Mouse (Mus musculus) Patski (cell line): ENCODE results near the gene Pde10a. TPM values are rescaled to one million over a fixed set of nuclear protein-coding genes. Genes with fewer than 3 reads are reported as not detected.
"Not testable (repeated sequence)": the region's sequence is repeated elsewhere in the genome, so short reads cannot be mapped to it uniquely, and the experiment has no call there.

Source experiments
- ATAC-seq: fragments of 100-300 bp; one replicate; pipeline ENCODE4 v1.8.0; 2021
- CTCF ChIA-PET: fragments of 350-600 bp; sonication (Branson Sonifier 250); formaldehyde crosslinking; loops from one replicate; lab custom pipeline; 2022; ENCODE audit warnings: inconsistent platforms; lab: Charles Lee
- POLR2A ChIA-PET: fragments of 350-600 bp; sonication (Branson Sonifier 250); formaldehyde crosslinking; loops from one replicate; lab custom pipeline; 2022; ENCODE audit warnings: antibody characterized with exemption, inconsistent platforms; lab: Charles Lee
- DNase-seq: peaks from one replicate; pipeline ENCODE4 v3.0.0-alpha.2; 2011; ENCODE audit warnings: low read depth, low spot score
- H3K27me3 ChIP-seq: fragments of 371-371 bp; one replicate; pipeline ENCODE4 v1.5.1; 2021
- CTCF ChIP-seq: fragments of 100-300 bp; IDR thresholded peaks from one replicate; pipeline ENCODE4 v1.5.1; 2021
- in situ Hi-C: fragments of 300-500 bp; cut with MboI; formaldehyde crosslinking; loops from 3 replicates; pipeline ENCODE4 v1.11.1; 2018; ENCODE audit warnings: low pct_unique_long_range_greater_than_20kb, mixed read lengths
- polyA plus RNA-seq: library from polyadenylated mRNA; unstranded; gene quantifications from one replicate; pipeline ENCODE4 v1.2.3, GENCODE M21; 2021

The Pde10a gene
- polyA plus RNA-seq, 1 experiment from 2014 or later: 7.7 TPM

DNA sequence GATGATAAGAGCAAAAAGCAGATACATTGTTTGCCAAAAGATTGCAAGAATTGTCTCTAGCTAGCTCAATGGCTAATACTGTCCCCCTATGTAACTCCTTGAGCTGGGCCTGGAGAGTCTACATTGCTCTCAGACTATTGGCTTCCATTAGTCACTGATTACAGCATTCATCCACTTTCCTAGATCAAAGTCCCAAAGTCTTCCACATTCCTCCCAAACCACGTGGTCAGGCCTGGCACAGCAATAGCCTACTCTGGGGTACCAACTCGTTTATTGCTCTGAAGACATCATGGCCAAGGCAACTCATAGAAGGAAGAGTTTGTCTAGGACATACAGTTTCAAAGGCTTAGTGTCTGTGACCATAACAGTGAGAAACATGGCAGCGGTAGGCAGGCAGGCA is 173.6 kb downstream of the Pde10a start:
- in situ Hi-C loops: no loop called here
- DNase-seq: no peak
- no peaks in the 10 kb centered on the region for H3K27me3 ChIP-seq
- ATAC-seq: no peak
- POLR2A ChIA-PET: no interaction called here
- TF ChIP-seq CTCF: no peak
- CTCF ChIA-PET: interaction anchor here (0.7 kb wide), 1 partner anchor 11 kb away, joined by 3 read pairs; no protein-coding TSS in a partner anchor

DNA sequence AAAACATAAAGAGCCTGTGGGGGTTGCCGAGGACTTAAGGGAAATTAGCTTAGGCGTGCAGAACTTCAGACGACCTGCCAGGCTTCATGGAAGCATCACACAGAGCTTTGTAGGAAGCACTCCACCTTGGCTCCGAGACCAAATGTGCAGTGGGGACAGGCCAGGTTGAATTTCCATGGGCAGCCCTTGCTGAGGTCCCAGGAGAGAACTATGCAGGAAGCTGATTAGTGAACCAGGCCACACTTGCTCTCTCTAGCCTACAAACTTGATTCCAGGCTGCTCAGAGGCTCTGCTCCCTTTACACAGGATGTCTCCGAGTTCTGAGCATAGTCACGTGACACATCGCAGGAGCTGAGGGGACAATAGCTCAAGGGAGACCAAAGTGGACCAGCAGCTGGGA is 175.9 kb downstream of the Pde10a start:
- ChIA-PET CTCF (no interaction called here), POLR2A (no interaction called here)
- peaks cover 6% of the 10 kb centered on the region for H3K27me3 ChIP-seq
- no peak for TF ChIP-seq CTCF
- DNase-seq (no peak), ATAC-seq (no peak)
- in situ Hi-C loops: no loop called here

DNA sequence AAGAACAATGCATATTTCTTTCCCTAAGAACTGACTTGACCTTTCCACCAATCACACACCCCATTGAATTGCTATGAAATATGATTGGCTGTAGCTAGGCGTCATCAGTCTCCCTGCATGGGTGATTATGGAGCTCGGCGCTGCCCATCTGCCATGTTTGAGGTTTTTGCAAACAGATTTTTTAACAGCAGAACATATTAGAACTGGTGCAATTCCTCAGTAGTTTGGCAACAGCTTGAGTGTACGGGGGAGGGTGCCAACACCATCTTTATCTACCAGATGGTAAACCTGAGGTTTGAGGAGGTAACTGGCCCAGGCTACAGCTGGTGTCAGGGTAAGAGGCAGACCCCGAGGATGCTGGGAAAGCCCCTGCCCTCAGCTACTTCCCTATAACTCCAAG is 177.3 kb downstream of the Pde10a start:
- H3K27me3 ChIP-seq: peaks cover 6% of the 10 kb centered on the region
- DNase-seq (no peak), ATAC-seq (no peak)
- ChIA-PET CTCF (no interaction called here), POLR2A (no interaction called here)
- in situ Hi-C loops: no loop called here
- TF ChIP-seq CTCF: no peak

DNA sequence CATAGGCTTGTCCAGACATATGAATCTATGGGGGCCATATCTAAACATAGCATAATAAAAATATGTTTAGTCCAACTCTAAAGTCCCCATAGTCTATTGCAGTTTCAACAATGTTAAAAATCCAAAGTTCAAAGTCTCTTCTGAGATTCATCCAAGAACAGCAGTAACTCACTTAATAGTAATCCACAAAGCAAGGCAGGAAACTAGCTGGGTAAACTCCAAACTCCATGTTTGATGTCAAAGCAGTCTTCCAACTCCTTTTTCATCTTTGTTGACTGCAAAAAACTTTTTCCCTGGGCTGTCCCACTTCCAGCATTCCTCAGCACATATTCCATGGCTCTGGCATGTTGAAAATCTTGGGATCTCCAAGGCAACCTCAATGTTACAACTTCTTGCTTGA is 182.8 kb downstream of the Pde10a start:
- TF ChIP-seq CTCF: no peak
- no peak for DNase-seq
- ChIA-PET POLR2A (no interaction called here), CTCF (no interaction called here)
- no peak for ATAC-seq
- H3K27me3 ChIP-seq: peaks cover 6% of the 10 kb centered on the region
- in situ Hi-C loops: no loop called here

DNA sequence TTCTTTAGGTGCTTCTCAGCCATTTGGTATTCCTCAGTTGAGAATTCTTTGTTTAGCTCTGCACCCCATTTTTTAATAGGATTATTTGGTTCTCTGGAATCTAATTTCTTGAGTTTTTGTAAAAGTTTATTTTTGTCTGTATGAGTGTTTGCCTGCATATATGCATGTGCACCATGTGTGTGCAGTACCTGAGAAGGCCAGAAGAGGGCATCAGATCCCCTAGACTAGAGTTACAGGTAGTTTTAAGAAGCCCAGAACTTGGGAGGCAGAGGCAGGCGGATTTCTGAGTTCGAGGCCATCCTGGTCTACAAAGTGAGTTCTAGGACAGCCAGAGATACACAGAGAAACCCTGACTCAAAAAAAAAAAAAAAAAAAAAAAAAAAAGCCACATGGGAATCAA is 187.6 kb downstream of the Pde10a start:
- DNase-seq, in situ Hi-C loops, CTCF ChIA-PET, H3K27me3 ChIP-seq, POLR2A ChIA-PET, ATAC-seq: not testable (repeated sequence)
- peak; percentile 41 for TF ChIP-seq CTCF

DNA sequence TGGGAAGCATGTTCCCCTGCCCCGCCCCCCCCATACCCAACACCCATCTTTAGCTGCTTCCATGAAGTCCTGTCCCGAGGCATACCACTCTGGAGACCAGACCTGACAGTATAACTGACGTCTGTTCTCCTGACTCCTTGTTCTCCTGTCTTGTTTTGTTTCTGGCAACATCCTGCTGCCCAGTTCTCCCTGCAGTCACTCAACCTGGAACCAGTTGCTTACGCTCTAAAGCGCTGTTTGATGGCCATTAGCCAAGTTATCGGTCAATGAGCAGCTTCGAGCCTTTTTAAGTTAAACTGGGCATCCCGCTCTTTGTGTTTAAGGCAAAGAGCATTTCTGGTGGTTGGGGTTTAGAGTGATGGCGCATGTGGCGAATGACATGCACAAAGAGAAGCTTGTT is 195.8 kb downstream of the Pde10a start:
- CTCF ChIA-PET: interaction anchor here (0.7 kb wide), 1 partner anchor 234 kb away, joined by 3 read pairs; no protein-coding TSS in a partner anchor
- TF ChIP-seq CTCF: no peak
- POLR2A ChIA-PET: no interaction called here
- in situ Hi-C loops: no loop called here
- DNase-seq: no peak
- no peaks in the 10 kb centered on the region for H3K27me3 ChIP-seq
- ATAC-seq: no peak

DNA sequence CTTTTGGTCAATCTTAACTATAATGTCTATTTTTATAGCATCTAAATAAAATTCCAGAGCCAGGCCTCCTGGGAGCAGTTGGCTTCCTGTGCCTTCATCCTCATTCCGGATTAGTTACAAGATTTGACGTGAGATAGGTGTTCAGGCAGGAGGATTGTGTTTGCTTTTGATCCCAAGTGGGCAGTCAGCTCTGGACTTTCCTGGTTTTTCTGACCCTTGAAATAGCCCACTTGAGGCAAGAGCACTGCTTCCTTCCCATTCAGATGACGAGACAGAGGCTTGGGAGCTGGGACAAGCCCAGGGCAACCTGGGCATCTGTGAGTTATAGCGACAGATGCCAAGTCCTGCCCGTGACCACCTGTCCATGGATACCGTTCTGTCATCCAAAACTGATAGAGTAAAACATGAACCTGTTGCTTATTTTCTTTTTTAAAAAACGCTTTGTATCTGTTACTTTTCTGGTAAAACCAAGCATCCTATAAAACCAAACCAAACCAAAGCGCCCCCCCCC is 199.3 kb downstream of the Pde10a start:
- no peak for DNase-seq
- no peaks in the 10 kb centered on the region for H3K27me3 ChIP-seq
- no peak for ATAC-seq
- ChIA-PET POLR2A (no interaction called here), CTCF (no interaction called here)
- in situ Hi-C loops: no loop called here
- no peak for TF ChIP-seq CTCF

DNA sequence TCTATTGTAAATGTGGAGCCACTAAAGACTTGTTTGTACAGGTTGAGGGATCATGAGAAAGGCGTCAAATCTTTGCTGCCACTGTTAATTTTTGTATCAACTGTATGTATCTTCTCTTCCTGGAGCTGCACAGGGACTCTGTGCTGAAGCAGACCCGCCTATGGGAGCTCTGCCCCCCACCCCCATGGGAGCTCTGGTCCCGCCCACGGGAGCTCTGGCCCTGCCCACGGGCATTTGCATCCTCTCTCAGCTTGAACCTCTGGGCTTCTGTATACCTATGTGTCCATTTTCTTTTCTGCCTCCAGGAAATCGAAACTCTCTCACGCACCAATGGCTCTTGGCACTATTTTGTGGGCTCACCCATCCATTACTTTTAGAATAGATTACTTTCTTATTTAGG is 203.5 kb downstream of the Pde10a start:
- ChIA-PET CTCF (no interaction called here), POLR2A (interaction anchor here (0.6 kb wide), 1 partner anchor 74 kb away, joined by 3 read pairs; no protein-coding TSS in a partner anchor)
- in situ Hi-C loops: no loop called here
- no peak for TF ChIP-seq CTCF
- DNase-seq (no peak), ATAC-seq (no peak)
- peaks cover 4% of the 10 kb centered on the region for H3K27me3 ChIP-seq

DNA sequence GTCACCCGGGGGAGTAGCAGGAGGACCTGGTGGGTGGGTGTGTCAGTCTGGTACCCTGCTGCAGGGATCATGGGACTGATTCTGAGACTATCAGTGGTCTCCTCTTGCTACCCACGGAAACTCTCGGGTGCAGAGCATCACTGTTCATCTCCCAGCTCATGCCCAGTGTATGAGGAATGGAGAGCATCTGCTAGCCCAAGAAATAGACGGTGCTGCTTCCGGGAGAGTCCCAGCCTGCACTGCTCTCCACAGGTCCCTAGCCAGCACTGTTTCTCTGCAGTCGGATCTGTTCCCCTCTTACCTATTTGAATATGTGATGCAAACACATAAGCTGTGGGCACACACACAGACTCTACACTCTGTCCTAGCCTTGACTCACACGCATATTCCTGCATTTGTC is 204.6 kb downstream of the Pde10a start:
- POLR2A ChIA-PET: no interaction called here
- in situ Hi-C loops: no loop called here
- CTCF ChIA-PET: no interaction called here
- no peak for DNase-seq
- peaks cover 9% of the 10 kb centered on the region for H3K27me3 ChIP-seq
- ATAC-seq: no peak
- no peak for TF ChIP-seq CTCF

DNA sequence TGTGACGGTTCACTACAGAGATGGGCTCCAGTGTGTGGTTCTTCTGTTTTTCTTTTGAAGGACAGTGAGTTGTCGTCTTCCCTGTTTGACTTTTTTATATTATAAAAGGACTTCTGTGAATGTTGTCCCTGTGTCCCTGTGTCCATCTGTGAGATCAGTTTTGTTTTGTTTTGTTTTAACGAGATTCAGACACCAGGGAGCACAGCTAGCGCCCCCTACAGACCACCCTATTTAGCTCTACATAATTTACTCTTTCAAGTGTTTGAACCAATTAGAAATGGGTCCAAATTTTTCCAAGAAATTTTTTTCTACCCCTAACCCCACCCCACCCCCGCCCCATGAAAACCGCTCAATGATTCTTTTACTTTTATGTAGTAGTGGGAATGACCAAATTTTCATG is 205.9 kb downstream of the Pde10a start:
- ATAC-seq: no peak
- TF ChIP-seq CTCF: peak; percentile 25
- POLR2A ChIA-PET: no interaction called here
- peaks cover 15% of the 10 kb centered on the region for H3K27me3 ChIP-seq
- DNase-seq: no peak
- CTCF ChIA-PET: no interaction called here
- in situ Hi-C loops: no loop called here

DNA sequence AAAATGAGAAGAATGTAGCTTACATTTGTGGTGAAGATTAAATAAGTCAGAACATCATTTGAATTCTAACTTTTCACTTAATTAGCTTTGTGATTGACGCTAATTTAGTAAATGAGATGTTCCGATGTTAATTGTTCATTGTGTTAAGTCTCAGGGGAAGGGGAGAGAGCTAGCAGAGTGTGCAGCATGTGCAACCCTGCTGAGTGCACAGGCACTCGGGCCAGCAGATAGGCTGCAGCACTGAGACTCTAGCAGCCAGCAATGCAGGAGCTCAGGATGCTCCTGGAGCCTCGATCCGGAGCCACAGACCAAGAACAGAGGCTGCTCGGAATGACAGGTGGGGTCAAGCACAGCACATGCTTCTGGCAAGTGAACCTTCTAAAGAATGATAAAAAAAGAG is 211.1 kb downstream of the Pde10a start:
- in situ Hi-C loops: no loop called here
- ATAC-seq (no peak), DNase-seq (no peak)
- POLR2A ChIA-PET: no interaction called here
- no peak for TF ChIP-seq CTCF
- CTCF ChIA-PET: interaction anchor here (1.1 kb wide), 1 partner anchor 9 kb away, joined by 3 read pairs; no protein-coding TSS in a partner anchor
- H3K27me3 ChIP-seq: peaks cover 19% of the 10 kb centered on the region

DNA sequence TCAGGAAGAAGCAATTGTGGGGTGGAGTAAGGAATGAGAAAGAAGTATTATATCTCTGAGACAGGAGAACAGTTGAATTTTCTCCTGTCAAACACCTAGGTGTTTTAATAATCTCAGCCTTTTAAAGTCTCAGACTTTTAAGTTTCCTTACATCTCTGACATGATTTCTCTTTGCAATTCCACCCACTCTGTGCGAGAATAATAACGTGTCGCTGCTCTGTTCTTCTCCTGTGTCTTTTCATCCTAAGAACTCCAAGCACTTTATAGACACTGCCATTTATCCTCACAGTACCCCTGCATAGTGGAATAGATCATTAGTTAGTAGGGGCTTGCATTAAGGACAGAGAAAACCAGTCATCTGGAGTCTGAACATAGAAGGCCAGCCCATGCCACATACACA is 217.6 kb downstream of the Pde10a start:
- H3K27me3 ChIP-seq: peaks cover 12% of the 10 kb centered on the region
- no peak for TF ChIP-seq CTCF
- no peak for DNase-seq
- in situ Hi-C loops: no loop called here
- no peak for ATAC-seq
- ChIA-PET CTCF (no interaction called here), POLR2A (no interaction called here)
